Comparison of ENCODE assay signal across 14 mouse cellular contexts in genomic region chr17:47762028-47762427, GRCm38 (mm10). TPM values are rescaled to one million over a fixed set of nuclear protein-coding genes. Genes with fewer than 3 reads are reported as not detected.
DNase-seq lines count a peak whose midpoint lies in the region; ATAC-seq and TF ChIP-seq lines count a peak whose summit lies in the region.
"Had no signal": no experiment of that assay in that cellular context is flagged by ENCODE, and none has a peak within 500 bp of the region (broad histone marks: within the 10 kb centered on the region; RNA-seq: fewer than 3 reads in every experiment).

No protein-coding gene starts in this region.

- no peak for TF ChIP-seq EP300 in heart, adult 2 months (IDR thresholded peaks at IDR 0.05; ENCODE audit: insufficient read depth, low read depth, low read length)
- TF ChIP-seq EP300 in liver, postnatal 0 days (IDR thresholded peaks at IDR 0.05; ENCODE audit: low read depth) = no peak

- TF ChIP-seq CTCF in heart, adult 2 months (IDR thresholded peaks at IDR 0.05) = no peak
- TF ChIP-seq CTCF in liver, postnatal 0 days (IDR thresholded peaks at IDR 0.05; ENCODE audit: low read depth) = no peak

- no peak for ATAC-seq in kidney, embryonic 15.5 days (replicated peaks; ENCODE audit: low FRiP score)
- no peak for ATAC-seq in kidney, embryonic 16.5 days (ENCODE audit: low FRiP score, low TSS enrichment)
- no peak for ATAC-seq in embryonic facial prominence, embryonic 13.5 days (ENCODE audit: insufficient number of reproducible peaks, insufficient read depth, low FRiP score, low TSS enrichment, low read depth)
- ATAC-seq in liver, postnatal 0 days = peak; percentile 50
- ATAC-seq in activated CD4-positive, CD25-positive, alpha-beta regulatory T cell, adult 4 months = no peak

- no peak for TF ChIP-seq POLR2A in heart, adult 2 months (IDR thresholded peaks at IDR 0.05; ENCODE audit: insufficient read depth, low read depth, low read length)

- no peaks in the 10 kb centered on the region for H3K27me3 ChIP-seq in heart, adult 2 months (ENCODE audit: control insufficient read depth, insufficient read depth, low read length)
- H3K27me3 ChIP-seq in kidney, embryonic 15.5 days = no peaks in the 10 kb centered on the region
- no peaks in the 10 kb centered on the region; the same call in 1 of the 2 replicates for H3K27me3 ChIP-seq in kidney, embryonic 16.5 days (ENCODE audit: insufficient read depth, low read length)
- no peaks in the 10 kb centered on the region for H3K27me3 ChIP-seq in embryonic facial prominence, embryonic 13.5 days
- H3K27me3 ChIP-seq in liver, postnatal 0 days (ENCODE audit: insufficient read depth, low read length) = no peaks in the 10 kb centered on the region

- no peaks in the 10 kb centered on the region for H3K36me3 ChIP-seq in heart, adult 2 months (ENCODE audit: control insufficient read depth, insufficient read depth, low read length)
- no peaks in the 10 kb centered on the region for H3K36me3 ChIP-seq in kidney, embryonic 15.5 days
- no peaks in the 10 kb centered on the region for H3K36me3 ChIP-seq in kidney, embryonic 16.5 days (ENCODE audit: insufficient read depth, low read length)
- H3K36me3 ChIP-seq in embryonic facial prominence, embryonic 13.5 days = no peaks in the 10 kb centered on the region
- H3K36me3 ChIP-seq in liver, postnatal 0 days (replicated peaks; ENCODE audit: insufficient read depth, low read length) = no peaks in the 10 kb centered on the region

- 60% methylated on average over 7 of the region's 7 CpGs for WGBS in heart, adult 2 months
- 81% methylated on average over 7 of the region's 7 CpGs for WGBS in kidney, embryonic 15.5 days
- WGBS in kidney, embryonic 16.5 days = 82% methylated on average over 7 of the region's 7 CpGs
- WGBS in embryonic facial prominence, embryonic 13.5 days = 78% methylated on average over 7 of the region's 7 CpGs
- WGBS in liver, postnatal 0 days (ENCODE audit: insufficient replicate concordance) = 61% methylated on average over 7 of the region's 7 CpGs

- H3K9ac ChIP-seq in heart, adult 2 months (ENCODE audit: low read depth, low read length) = peak overlapping the region; percentile 3
- H3K9ac ChIP-seq in kidney, embryonic 15.5 days = no peak overlapping the region
- H3K9ac ChIP-seq in kidney, embryonic 16.5 days (replicated peaks; ENCODE audit: low read length) = no peak overlapping the region
- H3K9ac ChIP-seq in embryonic facial prominence, embryonic 13.5 days = no peak overlapping the region
- no peak overlapping the region for H3K9ac ChIP-seq in liver, postnatal 0 days (replicated peaks)

- no peak overlapping the region for H3K4me3 ChIP-seq in heart, adult 2 months
- H3K4me3 ChIP-seq in kidney, embryonic 15.5 days (replicated peaks) = no peak overlapping the region
- H3K4me3 ChIP-seq in kidney, embryonic 16.5 days (ENCODE audit: low read length) = no peak overlapping the region
- H3K4me3 ChIP-seq in embryonic facial prominence, embryonic 13.5 days = no peak overlapping the region
- no peak overlapping the region for H3K4me3 ChIP-seq in liver, postnatal 0 days (ENCODE audit: low read depth, low read length)

- DNase-seq in heart, adult 2 months = no peak
- no peak for DNase-seq in heart, adult 18-20 months
- no peak for DNase-seq in liver, postnatal 0 days
- DNase-seq in right cerebral cortex, adult 2 months (ENCODE audit: low spot score in 2 of 2) = no peak
- DNase-seq: midbrain, embryonic 14.5 days had no signal

- intact Hi-C loops in heart, adult 2 months (cut with DNase I) = no loop called here

- no peak overlapping the region for H3K4me2 ChIP-seq in kidney, embryonic 15.5 days
- no peak overlapping the region for H3K4me2 ChIP-seq in kidney, embryonic 16.5 days (replicated peaks; ENCODE audit: low read depth, low read length)
- no peak overlapping the region for H3K4me2 ChIP-seq in embryonic facial prominence, embryonic 13.5 days
- H3K4me2 ChIP-seq in liver, postnatal 0 days (ENCODE audit: low read depth, low read length) = no peak overlapping the region

- H3K4me1 ChIP-seq in heart, adult 2 months (ENCODE audit: control insufficient read depth, insufficient read depth, low read length) = peaks cover 39% of the 10 kb centered on the region
- H3K4me1 ChIP-seq in kidney, embryonic 15.5 days = peaks cover 18% of the 10 kb centered on the region
- H3K4me1 ChIP-seq in kidney, embryonic 16.5 days (ENCODE audit: insufficient read depth, low read length) = peaks cover 10% of the 10 kb centered on the region; the same call in 1 of the 2 replicates
- peaks cover 23% of the 10 kb centered on the region for H3K4me1 ChIP-seq in embryonic facial prominence, embryonic 13.5 days
- H3K4me1 ChIP-seq in liver, postnatal 0 days (ENCODE audit: insufficient read depth) = peaks cover 22% of the 10 kb centered on the region

- H3K27ac ChIP-seq in heart, adult 2 months = peak overlapping the region; percentile 87
- peak overlapping the region; percentile 56; the same call in 1 of the 2 replicates for H3K27ac ChIP-seq in kidney, embryonic 15.5 days
- no peak overlapping the region for H3K27ac ChIP-seq in kidney, embryonic 16.5 days (ENCODE audit: low read length)
- H3K27ac ChIP-seq in embryonic facial prominence, embryonic 13.5 days = 0 out of 2 replicates have a peak overlapping the region, but pooled peaks have one; percentile 82
- H3K27ac ChIP-seq in liver, postnatal 0 days (ENCODE audit: low read depth) = peak overlapping the region; percentile 72

- H3K9me3 ChIP-seq in kidney, embryonic 15.5 days (replicated peaks) = no peaks in the 10 kb centered on the region
- no peaks in the 10 kb centered on the region for H3K9me3 ChIP-seq in kidney, embryonic 16.5 days (ENCODE audit: low read length)
- H3K9me3 ChIP-seq in embryonic facial prominence, embryonic 13.5 days = no peaks in the 10 kb centered on the region
- H3K9me3 ChIP-seq in liver, postnatal 0 days (ENCODE audit: low read length) = no peaks in the 10 kb centered on the region

- H3K79me2 ChIP-seq in heart, adult 2 months (replicated peaks; ENCODE audit: control insufficient read depth, insufficient read depth, low read length) = peaks cover 4% of the 10 kb centered on the region

RNA-seq across cellular contexts. Expression of gene Tfeb, which starts 25.2 kb away (rescaled TPM):
- total RNA-seq in heart, adult 2 months (2021) = 10 to 100 TPM; 36.8 to 42.7 TPM
- 33.5 and 35.1 TPM in 2 replicates for polyA plus RNA-seq in heart, adult 2 months (2012; rRNA removed)
- 10 to 100 TPM; 35.0 to 40.0 TPM for total RNA-seq in heart, adult 18-20 months (2021)
- polyA plus RNA-seq in kidney, embryonic 15.5 days (2015; fragmentation: Nextera tagmentation; extraction: Ambion mirVana) = 13.4 and 15.2 TPM in 2 replicates
- 18.1 and 19.6 TPM in 2 replicates for polyA plus RNA-seq in kidney, embryonic 16.5 days (2015; fragmentation: Nextera tagmentation; extraction: Ambion mirVana)
- 6.7 and 6.8 TPM in 2 replicates for polyA plus RNA-seq in embryonic facial prominence, embryonic 13.5 days (2015; fragmentation: Nextera tagmentation; extraction: Ambion mirVana)
- polyA plus RNA-seq in liver, postnatal 0 days (2015; fragmentation: Nextera tagmentation; extraction: Ambion mirVana) = 5.8 and 7.1 TPM in 2 replicates
- 10 to 100 TPM in 1 of 2 experiments, 1 to 10 TPM in 1; 8.7 to 14.9 TPM for polyA plus RNA-seq in activated CD4-positive, CD25-positive, alpha-beta regulatory T cell, adult 4 months (2017; shearing (Covaris generic))

RNA-seq across cellular contexts. Expression of gene Pgc, which starts 35.4 kb away (rescaled TPM):
- total RNA-seq in heart, adult 2 months (2021) = not detected
- 0.59 TPM in 2 replicates for polyA plus RNA-seq in heart, adult 2 months (2012; rRNA removed)
- not detected for total RNA-seq in heart, adult 18-20 months (2021)
- polyA plus RNA-seq in kidney, embryonic 15.5 days (2015; fragmentation: Nextera tagmentation; extraction: Ambion mirVana) = 0.14 TPM in 1 of 2 replicates, not detected in the other
- 0.92 TPM in 1 of 2 replicates, not detected in the other for polyA plus RNA-seq in kidney, embryonic 16.5 days (2015; fragmentation: Nextera tagmentation; extraction: Ambion mirVana)
- not detected in 2 replicates for polyA plus RNA-seq in embryonic facial prominence, embryonic 13.5 days (2015; fragmentation: Nextera tagmentation; extraction: Ambion mirVana)
- polyA plus RNA-seq in liver, postnatal 0 days (2015; fragmentation: Nextera tagmentation; extraction: Ambion mirVana) = 0.07 and 0.15 TPM in 2 replicates
- not detected for polyA plus RNA-seq in activated CD4-positive, CD25-positive, alpha-beta regulatory T cell, adult 4 months (2017; shearing (Covaris generic))
- total RNA-seq: adrenal gland, adult 18-20 months; granulocyte monocyte progenitor cell, adult 5-6 weeks; left cerebral cortex, postnatal 10 days had no signal
- polyA plus RNA-seq: C2C12; forebrain, embryonic 11.5 days; midbrain, embryonic 14.5 days had no signal
